Mouse (Mus musculus) frontal cortex, postnatal 25 days (tissue): ENCODE results near the gene Rubcnl.

Experiments
- DNase-seq, 2 experiments: peaks; one replicate each; pipeline ENCODE4 v3.0.0; 2022; ENCODE audit warnings: low spot score in 2 of 2

The Rubcnl gene

DNA sequence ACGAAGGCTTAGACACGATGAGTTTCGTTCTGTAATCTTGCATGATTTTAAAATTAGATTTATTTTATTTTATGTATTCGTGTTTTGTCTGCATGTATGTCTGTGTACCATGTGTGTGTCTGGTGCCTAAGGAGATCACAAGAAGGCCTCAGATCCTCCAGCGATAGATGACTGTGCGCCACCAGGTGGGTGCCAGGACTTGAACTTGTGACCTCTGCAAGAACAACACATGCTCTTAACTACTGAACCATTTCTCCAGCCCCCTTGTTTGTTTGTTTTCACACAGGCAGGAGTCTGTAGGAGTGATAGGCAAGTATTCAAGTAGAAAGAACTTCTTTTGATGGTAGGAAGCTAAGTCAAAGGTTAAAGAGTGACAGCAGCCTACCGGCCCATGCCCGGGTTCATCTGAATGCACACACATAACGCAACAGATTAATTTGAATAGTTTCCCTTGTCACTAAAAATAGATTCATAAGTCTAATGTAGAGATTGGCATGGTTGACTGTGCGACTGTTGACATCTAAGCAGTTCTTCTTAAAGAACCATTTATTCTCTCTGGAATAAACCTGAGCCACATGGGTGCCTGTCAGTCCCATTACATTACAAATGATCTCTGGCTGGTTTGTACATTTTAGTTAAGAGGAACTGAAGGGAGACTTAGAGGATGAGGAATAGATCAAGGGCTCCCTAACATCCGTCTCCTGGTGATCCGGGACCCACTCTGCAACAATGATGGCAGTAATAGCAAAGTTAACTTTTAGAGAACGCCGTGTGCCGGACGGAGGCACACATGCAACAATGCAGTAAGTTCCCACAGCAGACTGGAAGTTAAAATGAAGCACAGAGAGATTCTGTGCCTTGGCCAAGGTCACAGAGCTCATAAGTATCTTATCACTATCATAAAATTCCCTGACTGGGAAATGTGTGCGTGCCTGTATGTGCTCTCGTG, 2.3 kb downstream of the Rubcnl start:
- DNase-seq: no peak

DNA sequence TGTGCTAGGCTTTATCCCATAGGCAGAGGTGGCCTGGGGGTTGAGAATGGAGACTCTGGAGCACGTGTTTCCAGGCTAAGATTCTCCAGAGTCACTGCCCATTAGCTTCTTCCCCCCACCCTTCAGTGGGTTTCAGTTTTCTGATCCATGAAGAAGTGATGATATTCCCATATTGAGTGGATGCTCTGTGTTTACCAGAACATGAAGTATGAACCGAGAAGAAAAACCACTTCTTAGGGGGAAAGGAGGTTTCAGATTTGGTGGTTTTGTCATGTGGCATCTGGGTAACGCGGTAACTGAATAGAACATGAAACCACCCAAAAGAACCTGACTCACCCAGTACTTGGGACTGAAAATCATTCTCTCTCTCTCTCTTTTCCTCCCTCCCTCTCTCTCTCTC, 3.0 kb downstream of the Rubcnl start:
- DNase-seq: no peak

DNA sequence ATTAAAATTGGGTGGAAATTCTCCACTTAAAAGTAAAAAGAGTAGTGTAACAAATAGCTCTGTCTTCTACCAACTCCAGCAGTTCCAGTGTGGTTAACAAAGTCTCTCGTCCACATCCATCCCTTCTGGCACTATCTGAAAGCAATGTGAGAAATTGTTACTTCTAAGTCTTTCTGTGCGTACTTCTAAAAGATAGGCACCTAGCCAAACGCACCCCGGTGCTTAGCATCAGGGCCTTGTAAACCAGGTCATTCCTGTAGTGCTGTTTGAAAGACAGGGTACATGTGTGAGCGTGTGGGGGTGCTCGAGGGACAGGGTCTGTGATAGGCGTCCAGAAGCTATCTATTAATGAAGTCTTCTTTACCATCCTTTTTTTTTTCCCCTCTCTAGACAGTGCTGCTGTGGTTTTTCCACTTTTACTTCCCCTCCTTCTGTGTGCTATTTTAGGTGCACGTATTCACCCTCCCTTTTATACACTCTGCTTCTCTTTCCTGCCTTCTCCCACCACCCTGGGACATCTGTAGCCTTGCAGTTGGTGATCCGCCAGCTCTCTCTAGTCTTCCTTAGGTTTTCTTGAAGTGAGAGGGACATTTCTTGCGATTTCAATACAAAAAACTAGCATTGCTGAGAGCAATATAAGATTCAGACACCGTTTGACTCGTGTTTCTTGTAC, 4.9 kb downstream of the Rubcnl start:
- no peak for DNase-seq

DNA sequence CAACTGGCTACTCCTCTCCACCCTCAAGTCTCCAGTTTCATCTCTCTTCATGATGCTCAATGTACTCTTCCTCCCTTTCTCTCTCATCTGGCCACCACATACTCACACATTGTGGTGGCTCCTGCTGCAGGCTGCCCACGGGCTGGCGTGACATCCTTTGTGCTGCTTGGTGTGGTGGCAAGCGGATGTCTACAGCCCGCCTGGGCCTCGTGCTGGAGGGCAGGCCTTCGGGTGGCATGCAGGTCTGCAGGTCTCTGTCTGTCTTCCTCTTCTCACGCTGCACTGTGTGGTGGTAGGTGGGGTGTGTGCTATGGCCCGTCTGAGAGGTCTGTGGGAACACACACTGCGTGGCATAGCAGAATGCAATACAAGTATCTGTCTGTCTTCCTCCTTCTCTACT, 6.7 kb downstream of the Rubcnl start:
- no peak for DNase-seq

DNA sequence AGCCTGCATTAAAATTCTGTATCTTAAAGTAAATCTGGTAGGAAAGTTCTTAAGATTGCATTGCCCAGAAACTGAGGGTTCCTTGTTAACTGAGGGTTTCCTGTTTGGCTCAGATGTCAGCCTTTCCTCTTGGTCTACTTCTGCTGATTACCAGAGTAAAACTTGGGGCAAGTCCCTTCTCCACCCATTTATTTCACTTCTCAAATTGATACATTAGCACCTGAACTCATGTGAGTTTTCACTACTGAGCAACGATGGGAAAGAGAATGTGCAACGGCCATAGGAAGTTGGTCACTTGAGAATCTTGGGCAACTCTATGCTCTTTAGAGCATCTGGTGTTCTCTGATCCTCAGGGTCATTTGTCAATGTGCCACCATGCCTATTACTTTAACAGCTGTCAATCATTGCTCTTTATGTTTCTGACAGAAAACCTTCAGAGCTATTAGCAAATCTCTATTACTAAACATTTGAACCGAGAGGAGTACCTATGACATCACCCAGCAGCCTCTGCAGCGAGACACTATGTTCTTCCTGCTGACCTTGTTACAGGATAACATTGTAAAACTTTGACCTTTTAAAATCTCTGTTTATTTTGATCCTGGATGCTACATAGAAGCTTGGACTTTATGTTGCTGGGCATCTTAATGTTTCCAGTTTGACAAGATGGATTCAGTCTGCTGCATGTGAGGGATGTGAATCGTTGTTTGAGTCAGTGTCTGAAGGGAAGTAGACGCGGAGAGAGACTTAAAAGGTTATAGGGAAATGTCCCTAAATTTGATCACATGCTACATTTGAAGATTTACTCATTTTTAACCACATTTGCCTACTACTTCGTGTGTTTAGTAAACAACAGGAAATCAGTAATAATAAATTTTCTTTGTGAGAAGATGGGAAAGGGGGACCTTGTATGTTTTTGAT, 9.2 kb downstream of the Rubcnl start:
- DNase-seq: no peak

- no peak for DNase-seq
These were observed 14.9 kb downstream of the Rubcnl start for GRCm38 (mm10) chr14:75030764-75031163.

DNA sequence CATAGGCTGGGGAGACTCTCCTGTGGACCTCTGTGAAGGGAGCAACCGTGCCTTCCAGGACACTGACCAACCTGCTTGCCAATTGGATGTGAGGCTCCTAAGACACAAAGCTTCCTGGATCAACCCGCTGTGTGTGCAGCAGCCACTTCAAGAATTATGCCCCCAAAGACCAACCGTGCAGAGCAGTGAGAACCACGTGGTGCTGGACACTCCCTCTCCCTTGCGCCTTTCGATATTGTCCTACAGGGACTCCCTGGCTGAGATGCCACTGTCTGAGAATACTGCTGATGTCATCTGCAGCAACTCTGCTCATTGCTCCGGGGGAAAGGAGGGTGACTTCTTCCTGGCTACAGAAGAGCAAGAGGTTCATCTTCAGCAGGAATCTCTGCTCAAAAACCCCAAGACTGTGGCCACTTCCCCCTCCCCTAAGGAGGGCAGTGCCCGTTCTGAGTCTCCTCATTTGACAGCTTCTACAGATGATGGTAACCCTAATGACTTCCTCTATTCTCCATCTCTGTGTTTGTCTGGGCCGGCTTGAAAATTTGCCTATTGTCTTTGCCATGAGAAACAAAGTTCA, 16.3 kb downstream of the Rubcnl start:
- no peak for DNase-seq

GRCm38 (mm10) chr14:75032742-75033141, 16.9 kb downstream of the Rubcnl start:
- DNase-seq: no peak

- no peak for DNase-seq
These were observed 18.4 kb downstream of the Rubcnl start for GRCm38 (mm10) chr14:75034240-75034639.

DNA sequence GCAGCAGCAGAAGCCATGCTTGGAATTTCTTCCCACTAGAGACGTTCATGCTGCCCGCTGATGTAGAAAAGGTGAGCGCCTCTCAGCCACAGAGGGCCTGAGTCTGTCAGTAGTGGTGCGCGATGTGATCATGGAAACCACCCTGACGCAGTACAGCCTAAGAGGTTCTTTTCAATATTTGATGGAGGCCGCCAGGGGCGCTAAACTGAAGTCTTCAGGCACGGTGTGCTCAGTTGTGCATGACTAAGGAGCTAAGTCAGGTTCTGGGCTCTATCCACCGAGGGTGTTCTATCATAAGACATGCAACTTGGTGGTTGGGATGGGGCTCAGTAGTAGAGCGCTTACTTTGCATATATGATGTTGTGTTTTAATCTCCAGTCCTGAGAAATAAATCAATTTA, 19.6 kb downstream of the Rubcnl start:
- no peak for DNase-seq

- no peak for DNase-seq
These were observed 29.4 kb downstream of the Rubcnl start for GRCm38 (mm10) chr14:75045184-75045583.

DNA sequence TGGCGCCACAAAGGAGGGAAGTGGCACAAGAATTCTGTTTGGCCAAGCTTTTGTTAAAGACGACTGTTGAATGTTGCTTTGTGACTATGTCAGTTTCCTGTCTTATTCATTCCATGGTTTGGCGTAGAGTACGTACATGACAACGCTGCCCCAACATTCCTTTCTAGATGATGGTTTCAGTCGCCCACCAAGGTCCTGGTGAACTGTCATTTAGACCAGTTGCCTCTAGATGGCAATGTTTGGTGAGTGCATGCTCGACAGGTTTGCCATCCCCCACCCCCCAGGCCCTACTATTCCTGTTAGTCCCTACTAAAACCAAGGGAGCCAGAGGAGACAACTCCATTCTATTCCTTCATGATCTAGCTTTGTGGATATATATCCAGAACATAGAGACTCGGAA, 36.6 kb downstream of the Rubcnl start:
- DNase-seq: no peak

GRCm38 (mm10) chr14:75054455-75055343, 38.9 kb downstream of the Rubcnl start:
- DNase-seq: no peak

- DNase-seq: no peak
These were observed 41.1 kb downstream of the Rubcnl start for GRCm38 (mm10) chr14:75056861-75057431.

- no peak for DNase-seq
These were observed 44.7 kb downstream of the Rubcnl start for GRCm38 (mm10) chr14:75060562-75060961.

DNA sequence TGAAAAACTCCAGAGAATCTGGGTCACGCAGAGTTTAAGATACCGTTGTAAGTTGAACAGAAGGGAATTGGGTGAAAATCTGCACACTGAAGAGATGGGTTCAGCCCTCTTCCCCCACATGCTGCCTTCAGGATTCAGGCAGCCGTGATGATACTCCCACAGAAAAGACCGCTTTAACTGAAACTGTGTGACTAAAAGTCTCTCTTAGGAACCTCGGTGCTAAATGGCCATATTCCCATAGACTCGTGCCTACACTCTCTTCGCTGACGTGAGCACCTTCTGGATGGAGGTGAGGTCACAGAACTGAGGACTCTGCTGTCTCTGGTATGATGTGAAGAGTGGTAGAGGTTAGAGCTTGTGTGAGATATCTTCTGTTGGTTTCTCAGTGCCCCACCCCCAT, 48.1 kb downstream of the Rubcnl start:
- DNase-seq: no peak

DNA sequence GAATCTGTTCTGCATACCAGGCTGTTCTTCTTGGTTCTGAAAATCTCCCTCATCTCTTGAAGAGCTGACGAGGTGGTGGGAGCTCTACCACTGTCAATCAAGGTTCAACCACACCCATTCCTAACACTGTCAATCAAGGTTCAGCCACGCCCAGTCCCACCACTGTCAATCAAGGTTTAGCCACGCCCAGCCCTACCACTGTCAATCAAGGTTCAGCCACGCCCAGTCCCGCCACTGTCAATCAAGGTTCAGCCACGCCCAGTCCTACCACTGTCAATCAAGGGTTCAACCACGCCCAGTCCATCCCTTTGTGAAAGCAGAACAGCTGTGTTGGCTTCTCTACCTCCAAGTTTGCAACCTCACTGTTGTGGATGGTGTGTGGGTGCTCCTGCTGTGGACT, 48.7 kb downstream of the Rubcnl start:
- DNase-seq: no peak

GRCm38 (mm10) chr14:75065211-75065610, 49.4 kb downstream of the Rubcnl start:
- DNase-seq: no peak

- no peak for DNase-seq
These were observed 52.7 kb downstream of the Rubcnl start for GRCm38 (mm10) chr14:75068430-75069112.
